Mouse (Mus musculus) c-Kit-positive CD71-positive TER-119-positive erythroid progenitor cells, embryonic 14.5 days (primary cell): ENCODE data around the gene Ptpa.

Experiments
- DNase-seq: peaks from one replicate; pipeline ENCODE4 v3.0.0-alpha.2; 2013; ENCODE audit warnings: low spot score

Ptpa gene

GRCm38 (mm10) chr2:30463904-30464330, 48.1 kb downstream of the Ptpa start:
- peak; percentile 79 for DNase-seq

GRCm38 (mm10) chr2:30464411-30464810, 48.6 kb downstream of the Ptpa start:
- DNase-seq, result no peak

GRCm38 (mm10) chr2:30466787-30467186, 50.9 kb downstream of the Ptpa start:
- no peak for DNase-seq

GRCm38 (mm10) chr2:30469009-30469408, 53.2 kb downstream of the Ptpa start:
- DNase-seq, result no peak

GRCm38 (mm10) chr2:30469796-30470142, 53.9 kb downstream of the Ptpa start:
- peak; percentile 21 for DNase-seq

- no peak for DNase-seq
Observed at GRCm38 (mm10) chr2:30470143-30470946, 54.5 kb downstream of the Ptpa start.

- no peak for DNase-seq
Observed at GRCm38 (mm10) chr2:30471051-30471450, 55.2 kb downstream of the Ptpa start.

- DNase-seq, result no peak
Observed at GRCm38 (mm10) chr2:30471795-30472720, 56.2 kb downstream of the Ptpa start.

- DNase-seq, result no peak
Observed at GRCm38 (mm10) chr2:30472731-30473351, 57.0 kb downstream of the Ptpa start.

- DNase-seq, result no peak
Observed at GRCm38 (mm10) chr2:30473431-30474031, 57.7 kb downstream of the Ptpa start.

GRCm38 (mm10) chr2:30474039-30474438, 58.2 kb downstream of the Ptpa start, which contains the start of gene Ier5l:
Gene Ier5l (minus strand): TSS chr2:30474219.
- no peak for DNase-seq

- no peak for DNase-seq
Observed at GRCm38 (mm10) chr2:30474776-30475175, 58.9 kb downstream of the Ptpa start.

GRCm38 (mm10) chr2:30475457-30475856, 59.6 kb downstream of the Ptpa start:
- DNase-seq, result no peak

- DNase-seq, result no peak
Observed at GRCm38 (mm10) chr2:30476241-30476640, 60.4 kb downstream of the Ptpa start.

- no peak for DNase-seq
Observed at GRCm38 (mm10) chr2:30478526-30478925, 62.7 kb downstream of the Ptpa start.

- DNase-seq, result no peak
Observed at GRCm38 (mm10) chr2:30487597-30487996, 71.8 kb downstream of the Ptpa start.

- DNase-seq, result no peak
Observed at GRCm38 (mm10) chr2:30490384-30490783, 74.5 kb downstream of the Ptpa start.

GRCm38 (mm10) chr2:30495000-30495908, 79.4 kb downstream of the Ptpa start:
- no peak for DNase-seq

GRCm38 (mm10) chr2:30495909-30496861, 80.3 kb downstream of the Ptpa start:
- DNase-seq, result no peak
